Mouse (Mus musculus) liver, adult 2 months (tissue): ENCODE measurements at regions not wholly inside any gene's neighbourhood (a gene's known extent, or its start where the extent isn't known, plus 50 kb on each side); places are given as distances from the start of the nearest gene placed in this dataset.

Experiments
- CTCF ChIP-seq: fragments of 200-500 bp; IDR thresholded peaks from 2 replicates; pipeline ENCODE4 v1.5.1; 2011; ENCODE audit warnings: low read depth, low read length, control low read depth
- POLR2A ChIP-seq: fragments of 200-500 bp; IDR thresholded peaks from 2 replicates; pipeline ENCODE4 v1.6.1; 2011; ENCODE audit warnings: low read length, control low read depth; ENCODE audit not compliant: insufficient read depth; ENCODE audit errors: extremely low read depth

- no peak for TF ChIP-seq CTCF
- TF ChIP-seq POLR2A: no peak
Measured at GRCm38 (mm10) chr19:36264397-36264796, 83.7 kb upstream of the Pcgf5 start.
